Mouse (Mus musculus) stomach, embryonic 16.5 days (tissue): Measurements from ENCODE around the gene Pabpn1l. TPM values are rescaled to one million over a fixed set of nuclear protein-coding genes. Genes with fewer than 3 reads are reported as not detected.
A peak's percentile ranks its signal among the peaks of the same experiment; 100 is the strongest.
"Not testable (repeated sequence)": the region's sequence is repeated elsewhere in the genome, so short reads cannot be mapped to it uniquely, and the experiment has no call there.

Experiments
- ATAC-seq: fragments of 200-750 bp; cut with Nextera tagmentation; 2 replicates; pipeline ENCODE4 v1.8.0; 2017; ENCODE audit warnings: moderate number of reproducible peaks, moderate TSS enrichment; ENCODE audit not compliant: insufficient read depth, low FRiP score
- H3K27ac ChIP-seq: fragments of 300-500 bp; sonication (generic); 2 replicates; pipeline ENCODE4 v1.5.1; 2014; ENCODE audit warnings: low read length
- H3K27me3 ChIP-seq: fragments of 300-500 bp; sonication (generic); 2 replicates; pipeline ENCODE4 v1.6.1; 2014; ENCODE audit warnings: low read length, control low read depth, mixed read lengths; ENCODE audit not compliant: control insufficient read depth, insufficient read depth
- H3K36me3 ChIP-seq: fragments of 300-500 bp; sonication (generic); 2 replicates; pipeline ENCODE4 v1.6.1; 2014; ENCODE audit warnings: low read length; ENCODE audit not compliant: control insufficient read depth, insufficient read depth
- H3K4me1 ChIP-seq: fragments of 300-500 bp; sonication (generic); 2 replicates; pipeline ENCODE4 v1.6.1; 2014; ENCODE audit warnings: low read length, control low read depth, mixed read lengths; ENCODE audit not compliant: control insufficient read depth, insufficient read depth
- H3K4me2 ChIP-seq: fragments of 300-500 bp; sonication (generic); 2 replicates; pipeline ENCODE4 v1.6.1; 2014; ENCODE audit warnings: low read depth, low read length, mixed read lengths
- H3K4me3 ChIP-seq: fragments of 300-500 bp; sonication (generic); replicated peaks from 2 replicates; pipeline ENCODE4 v1.5.1; 2014; ENCODE audit warnings: mild to moderate bottlenecking, low read length
- H3K9ac ChIP-seq: fragments of 300-500 bp; sonication (generic); 2 replicates; pipeline ENCODE4 v1.6.1; 2014; ENCODE audit warnings: low read length
- H3K9me3 ChIP-seq: fragments of 300-500 bp; sonication (generic); replicated peaks from 2 replicates; pipeline ENCODE4 v1.6.1; 2016; ENCODE audit warnings: low read length, control low read depth; ENCODE audit not compliant: control insufficient read depth
- WGBS: fragments of 180-500 bp; shearing (Covaris S2); extraction: QIAGEN DNeasy Blood & Tissue Kit; methylation state at CpG from one replicate; pipeline ENCODE4 v1.1.7; 2014; 5-methylcytosine and 5-hydroxymethylcytosine counted together
- polyA plus RNA-seq: library from polyadenylated mRNA; unstranded; fragments of >200 nt; fragmentation: Nextera tagmentation; extraction: Ambion mirVana; gene quantifications from 2 replicates; pipeline ENCODE4 v1.2.1, GENCODE M21; 2015

The Pabpn1l gene
- polyA plus RNA-seq, 1 experiment from 2014 or later = not detected

DNA sequence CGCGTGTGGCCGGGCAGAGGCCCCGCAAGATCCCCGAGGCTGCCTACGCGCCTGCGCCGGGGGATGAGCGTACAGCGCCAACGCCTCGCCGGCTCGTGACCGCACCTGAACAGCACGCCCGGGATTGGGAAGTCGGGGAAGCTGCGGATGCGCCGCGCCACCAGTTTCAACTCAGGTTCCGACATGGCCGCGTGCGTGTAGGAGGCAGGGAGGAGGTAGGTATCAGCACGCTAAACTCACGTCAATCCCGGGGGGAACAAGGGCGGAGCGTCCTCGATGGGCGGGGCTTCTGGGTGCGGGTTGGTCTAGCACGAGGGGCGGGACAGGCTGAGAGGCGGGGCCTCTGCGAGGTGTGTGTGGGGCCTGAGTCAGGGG lies 45.9 kb downstream of the Pabpn1l start, which contains the start of gene Aprt:
Gene Aprt, minus strand, starts transcription at position 262 of the 375 bp plus-strand sequence.
- peak; percentile 93 for ATAC-seq
- Histone ChIP-seq H3K36me3 (peaks cover 12% of the 10 kb centered on the region), H3K9ac (peak within 1 kb of the TSS; percentile 88), H3K4me1 (peaks cover 34% of the 10 kb centered on the region), H3K4me3 (peak within 1 kb of the TSS; percentile 70), H3K27ac (peak within 1 kb of the TSS; percentile 82), H3K9me3 (no peaks in the 10 kb centered on the region), H3K4me2 (peak within 1 kb of the TSS; percentile 91), H3K27me3 (no peaks in the 10 kb centered on the region)
- WGBS = under 1% methylated on average over 39 of the region's 39 CpGs

- Histone ChIP-seq H3K4me3 (peak overlapping the region; percentile 70), H3K4me1 (peaks cover 34% of the 10 kb centered on the region), H3K4me2 (peak overlapping the region; percentile 91), H3K9ac (peak overlapping the region; percentile 88), H3K27ac (peak overlapping the region; percentile 82), H3K36me3 (peaks cover 16% of the 10 kb centered on the region), H3K9me3 (no peaks in the 10 kb centered on the region), H3K27me3 (no peaks in the 10 kb centered on the region)
- 14% methylated on average over 21 of the region's 21 CpGs for WGBS
- peak; percentile 14; the same call in 1 of the 2 replicates for ATAC-seq
Measured at GRCm38 (mm10) chr8:122575735-122576647, 46.5 kb downstream of the Pabpn1l start.

GRCm38 (mm10) chr8:122575286-122575685 lies 47.3 kb downstream of the Pabpn1l start:
- H3K4me3 ChIP-seq = peak overlapping the region; percentile 70
- ATAC-seq = no peak
- H3K9me3 ChIP-seq = no peaks in the 10 kb centered on the region
- peak overlapping the region; percentile 88 for H3K9ac ChIP-seq
- peak overlapping the region; percentile 91 for H3K4me2 ChIP-seq
- peaks cover 18% of the 10 kb centered on the region for H3K36me3 ChIP-seq
- H3K27ac ChIP-seq = peak overlapping the region; percentile 82
- 53% methylated on average over 8 of the region's 8 CpGs for WGBS
- H3K4me1 ChIP-seq = peaks cover 34% of the 10 kb centered on the region
- no peaks in the 10 kb centered on the region for H3K27me3 ChIP-seq

DNA sequence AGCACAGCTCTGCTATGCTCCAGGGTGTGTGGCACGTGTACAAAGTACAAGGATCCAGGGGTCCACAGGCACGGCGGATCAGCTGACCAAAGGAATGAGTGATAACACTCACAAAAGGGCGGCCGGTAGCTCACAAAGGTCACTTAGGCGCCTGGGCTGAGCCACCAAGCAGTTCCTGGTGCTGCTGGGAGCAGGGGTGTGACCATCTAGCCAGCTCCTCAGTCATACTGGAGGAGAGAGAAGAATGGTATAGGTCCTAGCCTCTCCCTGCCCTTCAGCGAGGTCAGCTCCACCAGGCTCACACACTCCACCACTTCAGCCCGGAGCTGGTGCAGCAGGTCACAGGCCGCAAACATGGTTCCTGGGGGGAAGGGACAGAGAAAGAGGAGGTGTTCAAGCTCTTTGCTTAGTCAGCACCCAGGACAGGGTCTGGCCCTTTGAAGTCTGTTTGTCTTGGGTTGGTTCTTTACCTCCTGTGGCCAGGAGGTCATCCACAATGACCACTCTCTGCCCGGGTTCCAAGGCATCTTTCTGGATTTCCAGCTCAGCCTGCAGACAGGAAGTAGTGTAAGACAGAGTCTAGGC lies 47.8 kb downstream of the Pabpn1l start:
- peak; percentile 21 for ATAC-seq
- Histone ChIP-seq H3K9ac (peak overlapping the region; percentile 88), H3K9me3 (no peaks in the 10 kb centered on the region), H3K27me3 (no peaks in the 10 kb centered on the region), H3K27ac (peak overlapping the region; percentile 82), H3K4me3 (peak overlapping the region; percentile 70; the same call in 1 of the 2 replicates), H3K36me3 (peaks cover 21% of the 10 kb centered on the region), H3K4me2 (peak overlapping the region; percentile 91), H3K4me1 (peaks cover 32% of the 10 kb centered on the region)
- 26% methylated on average over 10 of the region's 10 CpGs for WGBS

DNA sequence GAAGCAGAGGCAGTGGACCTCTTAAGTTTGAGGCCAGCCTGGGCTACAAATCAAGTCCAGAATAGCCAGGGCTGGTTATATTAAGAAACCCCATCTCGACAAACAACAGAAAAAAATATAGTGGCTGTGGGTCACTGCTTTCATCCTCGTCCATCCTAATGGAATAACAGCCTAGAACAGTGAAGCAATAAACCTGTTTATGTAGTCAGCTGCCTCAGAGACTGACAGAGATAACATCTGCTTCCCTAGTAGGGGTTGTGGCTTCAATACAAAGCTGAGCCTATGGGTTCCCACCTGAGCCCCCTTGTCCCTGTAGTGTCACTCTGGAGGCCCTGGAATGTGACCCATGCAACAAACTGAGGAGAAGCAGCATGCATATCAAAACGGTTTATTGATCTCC lies 48.3 kb downstream of the Pabpn1l start:
- H3K27ac ChIP-seq = peak overlapping the region; percentile 82; the same call in 1 of the 2 replicates
- 38% methylated on average over 3 of the region's 3 CpGs for WGBS
- peaks cover 21% of the 10 kb centered on the region for H3K36me3 ChIP-seq
- H3K4me2 ChIP-seq = no peak overlapping the region
- H3K4me1 ChIP-seq = peaks cover 32% of the 10 kb centered on the region
- H3K27me3 ChIP-seq = no peaks in the 10 kb centered on the region
- no peak overlapping the region for H3K9ac ChIP-seq
- no peak overlapping the region for H3K4me3 ChIP-seq
- no peak for ATAC-seq
- H3K9me3 ChIP-seq = no peaks in the 10 kb centered on the region

- 55% methylated on average over 9 of the region's 9 CpGs for WGBS
- Histone ChIP-seq H3K9me3 (no peaks in the 10 kb centered on the region), H3K27ac (no peak overlapping the region), H3K4me3 (no peak overlapping the region), H3K4me2 (no peak overlapping the region), H3K9ac (no peak overlapping the region), H3K27me3 (no peaks in the 10 kb centered on the region), H3K36me3 (peaks cover 21% of the 10 kb centered on the region), H3K4me1 (peaks cover 34% of the 10 kb centered on the region)
- no peak for ATAC-seq
Measured at GRCm38 (mm10) chr8:122573577-122573976, 49.0 kb downstream of the Pabpn1l start.

DNA sequence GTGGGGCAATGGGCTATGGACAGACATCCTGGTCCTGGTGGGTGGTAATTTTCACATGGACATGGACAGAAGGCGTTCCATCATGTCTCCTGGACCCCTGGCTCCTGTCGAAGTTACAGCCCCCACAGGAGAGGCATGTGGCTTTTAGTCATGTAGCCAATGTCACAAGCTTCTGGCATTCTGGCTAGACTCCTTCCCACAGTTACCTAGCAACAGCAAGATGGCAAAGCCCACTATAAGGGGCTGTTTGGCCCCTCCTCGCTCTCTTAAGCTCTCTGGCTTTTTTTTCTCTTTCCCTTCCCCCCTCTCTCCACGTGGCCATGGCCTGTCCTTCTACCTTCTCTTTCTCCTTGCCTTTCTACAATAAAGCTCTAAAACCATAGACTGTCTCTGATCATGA lies 49.4 kb downstream of the Pabpn1l start:
- peaks cover 34% of the 10 kb centered on the region for H3K4me1 ChIP-seq

DNA sequence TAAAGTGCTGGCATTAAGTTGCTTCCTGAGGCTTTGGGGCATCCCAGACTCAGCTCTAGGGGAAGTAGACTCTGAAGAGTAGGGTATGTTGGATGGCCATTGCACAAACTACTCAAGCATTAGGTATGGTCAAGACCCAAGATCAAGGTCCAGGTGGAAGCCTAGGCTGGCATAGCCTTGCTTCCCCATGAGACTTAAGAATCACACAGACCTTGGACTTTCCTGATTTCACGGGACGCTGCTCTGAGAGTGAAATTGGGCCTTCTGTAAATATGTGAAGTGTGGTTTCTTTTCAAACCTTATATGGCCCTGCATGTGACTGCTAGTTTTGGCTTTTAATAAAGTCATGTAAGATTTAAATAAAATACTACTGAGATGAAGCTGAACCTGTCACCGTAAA lies 49.8 kb downstream of the Pabpn1l start:
- Histone ChIP-seq H3K9ac (no peak overlapping the region), H3K4me1 (peaks cover 34% of the 10 kb centered on the region), H3K27me3 (no peaks in the 10 kb centered on the region), H3K9me3 (no peaks in the 10 kb centered on the region), H3K4me2 (no peak overlapping the region), H3K27ac (no peak overlapping the region), H3K36me3 (peaks cover 21% of the 10 kb centered on the region), H3K4me3 (no peak overlapping the region)
- 83% methylated on average over 3 of the region's 3 CpGs for WGBS
- ATAC-seq = no peak

More for the DNA sequence above, 49.4 kb downstream of the Pabpn1l start:
- H3K9ac ChIP-seq, H3K9me3 ChIP-seq, H3K27me3 ChIP-seq, H3K4me3 ChIP-seq, H3K4me2 ChIP-seq, ATAC-seq, H3K27ac ChIP-seq: not testable (repeated sequence)
- H3K36me3 ChIP-seq = peaks cover 21% of the 10 kb centered on the region
- WGBS = 51% methylated on average over 4 of the region's 4 CpGs

DNA sequence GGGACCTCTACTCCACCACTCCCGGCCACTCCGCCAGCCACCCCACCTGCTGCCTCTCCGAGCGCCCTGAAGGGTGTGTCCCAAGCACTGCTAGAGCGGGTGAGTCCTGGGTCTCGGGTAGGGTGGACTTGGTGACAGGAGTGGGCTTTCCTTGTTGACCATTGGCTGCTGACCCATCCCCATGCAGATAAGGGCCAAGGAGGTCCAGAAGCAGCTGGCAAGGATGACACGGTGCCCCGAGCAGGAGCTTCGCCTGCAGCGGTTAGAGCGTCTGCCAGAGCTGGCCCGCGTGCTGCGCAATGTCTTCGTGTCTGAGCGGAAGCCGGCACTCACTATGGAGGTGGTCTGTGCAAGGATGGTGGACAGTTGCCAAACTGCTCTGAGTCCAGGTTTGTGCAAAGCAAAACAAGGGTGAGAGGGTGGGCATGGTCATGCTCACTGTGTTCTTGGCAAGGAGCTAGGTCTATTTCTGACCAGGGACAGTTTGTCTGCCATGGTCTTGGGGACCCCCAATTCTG lies 50.7 kb downstream of the Pabpn1l start:
- no peaks in the 10 kb centered on the region for H3K27me3 ChIP-seq
- H3K27ac ChIP-seq = no peak overlapping the region
- 85% methylated on average over 17 of the region's 17 CpGs for WGBS
- no peak for ATAC-seq
- H3K4me3 ChIP-seq = no peak overlapping the region
- H3K9ac ChIP-seq = no peak overlapping the region
- H3K4me2 ChIP-seq = no peak overlapping the region
- H3K36me3 ChIP-seq = peaks cover 21% of the 10 kb centered on the region
- H3K4me1 ChIP-seq = peaks cover 32% of the 10 kb centered on the region
- H3K9me3 ChIP-seq = no peaks in the 10 kb centered on the region
